Mouse (Mus musculus) embryonic facial prominence, embryonic 11.5 days (tissue): ENCODE measurements around the gene Acly. TPM values are rescaled to one million over a fixed set of nuclear protein-coding genes. Genes with fewer than 3 reads are reported as not detected.

ENCODE experiments used
- ATAC-seq: fragments of 200-750 bp; cut with Nextera tagmentation; replicated peaks from 2 replicates; pipeline ENCODE4 v1.8.0; 2017; ENCODE audit warnings: low read depth; ENCODE audit not compliant: insufficient number of reproducible peaks, low FRiP score, low TSS enrichment
- DNase-seq: peaks from one replicate; pipeline ENCODE4 v3.0.0-alpha.2; 2015; ENCODE audit warnings: low spot score
- H3K27ac ChIP-seq: fragments of 300-500 bp; sonication (generic); replicated peaks from 2 replicates; pipeline ENCODE4 v1.5.1; 2014; ENCODE audit warnings: mild to moderate bottlenecking, low read depth, low read length, control low read depth
- H3K27me3 ChIP-seq: fragments of 300-500 bp; sonication (generic); 2 replicates; pipeline ENCODE4 v1.6.1; 2014; ENCODE audit warnings: mild to moderate bottlenecking, low read length, moderate library complexity, mixed read lengths; ENCODE audit not compliant: control insufficient read depth, insufficient read depth
- H3K36me3 ChIP-seq: fragments of 300-500 bp; sonication (generic); replicated peaks from 2 replicates; pipeline ENCODE4 v1.6.1; 2014; ENCODE audit warnings: low read depth, mild to moderate bottlenecking, low read length, moderate library complexity, mixed read lengths; ENCODE audit not compliant: control insufficient read depth, insufficient read depth
- H3K4me1 ChIP-seq: fragments of 300-500 bp; sonication (generic); 2 replicates; pipeline ENCODE4 v1.6.1; 2014; ENCODE audit warnings: low read length, mixed read lengths; ENCODE audit not compliant: control insufficient read depth, insufficient read depth
- H3K4me2 ChIP-seq: fragments of 300-500 bp; sonication (generic); 2 replicates; pipeline ENCODE4 v1.6.1; 2014; ENCODE audit warnings: low read depth, mild to moderate bottlenecking, control low read depth, low read length, moderate library complexity
- H3K4me3 ChIP-seq: fragments of 300-500 bp; sonication (generic); 2 replicates; pipeline ENCODE4 v1.5.1; 2014; ENCODE audit warnings: low read depth, low read length, control low read depth
- H3K9ac ChIP-seq: fragments of 300-500 bp; sonication (generic); replicated peaks from 2 replicates; pipeline ENCODE4 v1.6.1; 2014; ENCODE audit warnings: mild to moderate bottlenecking, control low read depth, low read length
- H3K9me3 ChIP-seq: fragments of 300-500 bp; sonication (generic); replicated peaks from 2 replicates; pipeline ENCODE4 v1.6.1; 2016; ENCODE audit warnings: mild to moderate bottlenecking, low read length, inconsistent platforms, mixed read lengths; ENCODE audit not compliant: control insufficient read depth
- WGBS: fragments of 180-500 bp; shearing (Covaris S2); extraction: QIAGEN DNeasy Blood & Tissue Kit; methylation state at CpG from one replicate; pipeline ENCODE4 v1.1.7; 2014; 5-methylcytosine and 5-hydroxymethylcytosine counted together
- polyA plus RNA-seq: library from polyadenylated mRNA; unstranded; fragments of >200 nt; fragmentation: Nextera tagmentation; extraction: Ambion mirVana; gene quantifications from 2 replicates; pipeline ENCODE4 v1.2.1, GENCODE M21; 2014

Acly gene
- polyA plus RNA-seq, 1 experiment from 2014 or later, result 200 TPM

- Histone ChIP-seq H3K36me3 (peaks cover 5% of the 10 kb centered on the region; the same call in 1 of the 2 replicates), H3K4me2 (no peak overlapping the region), H3K9ac (no peak overlapping the region), H3K4me1 (no peaks in the 10 kb centered on the region), H3K9me3 (no peaks in the 10 kb centered on the region), H3K4me3 (no peak overlapping the region), H3K27me3 (no peaks in the 10 kb centered on the region), H3K27ac (no peak overlapping the region)
- DNase-seq (no peak), ATAC-seq (no peak)
- WGBS, result 96% methylated on average over 10 of the region's 10 CpGs
Measured at GRCm38 (mm10) chr11:100462699-100463098, 65.1 kb downstream of the Acly start.

GRCm38 (mm10) chr11:100457711-100458110 lies 70.1 kb downstream of the Acly start:
- Histone ChIP-seq H3K27me3 (no peaks in the 10 kb centered on the region), H3K9ac (no peak overlapping the region), H3K9me3 (no peaks in the 10 kb centered on the region), H3K27ac (no peak overlapping the region), H3K36me3 (peaks cover 3% of the 10 kb centered on the region), H3K4me3 (no peak overlapping the region), H3K4me1 (no peaks in the 10 kb centered on the region), H3K4me2 (no peak overlapping the region)
- 92% methylated on average over 5 of the region's 5 CpGs for WGBS
- no peak for ATAC-seq
- DNase-seq, result no peak

- Histone ChIP-seq H3K27me3 (no peaks in the 10 kb centered on the region), H3K9ac (no peak overlapping the region), H3K9me3 (no peaks in the 10 kb centered on the region), H3K4me2 (no peak overlapping the region), H3K4me1 (no peaks in the 10 kb centered on the region), H3K4me3 (no peak overlapping the region), H3K36me3 (peaks cover 3% of the 10 kb centered on the region), H3K27ac (no peak overlapping the region)
- ATAC-seq (no peak), DNase-seq (no peak)
- 79% methylated on average over 4 of the region's 4 CpGs for WGBS
Measured at GRCm38 (mm10) chr11:100457247-100457646, 70.6 kb downstream of the Acly start.

GRCm38 (mm10) chr11:100442625-100443024 lies 85.2 kb downstream of the Acly start:
- Histone ChIP-seq H3K27me3 (no peaks in the 10 kb centered on the region), H3K4me3 (no peak overlapping the region), H3K27ac (no peak overlapping the region), H3K9ac (no peak overlapping the region), H3K4me1 (no peaks in the 10 kb centered on the region), H3K4me2 (no peak overlapping the region), H3K36me3 (no peaks in the 10 kb centered on the region), H3K9me3 (no peaks in the 10 kb centered on the region)
- 89% methylated on average over 6 of the region's 6 CpGs for WGBS
- DNase-seq (no peak), ATAC-seq (no peak)

GRCm38 (mm10) chr11:100441797-100442196 lies 86.0 kb downstream of the Acly start, which contains the start of the genes Nt5c3b and Klhl10:
Gene Nt5c3b (minus strand): TSS chr11:100441808.
Gene Klhl10 (plus strand): TSS chr11:100441917.
- H3K4me2 ChIP-seq, result peak within 1 kb of the TSS; percentile 70
- 81% methylated on average over 8 of the region's 8 CpGs for WGBS
- H3K27ac ChIP-seq, result 0 out of 2 replicates have a peak within 1 kb of the TSS, but pooled peaks have one; percentile 24
- ATAC-seq (no peak), DNase-seq (no peak)
- H3K36me3 ChIP-seq, result no peaks in the 10 kb centered on the region; the same call in 1 of the 2 replicates
- H3K4me3 ChIP-seq, result peak within 1 kb of the TSS; percentile 81
- no peaks in the 10 kb centered on the region for H3K9me3 ChIP-seq
- H3K4me1 ChIP-seq, result no peaks in the 10 kb centered on the region
- H3K27me3 ChIP-seq, result no peaks in the 10 kb centered on the region
- peak within 1 kb of the TSS; percentile 94 for H3K9ac ChIP-seq

- ATAC-seq, result peak; percentile 97
- DNase-seq, result peak; percentile 90
- WGBS, result 1% methylated on average over 52 of the region's 52 CpGs
- Histone ChIP-seq H3K4me2 (peak overlapping the region; percentile 70), H3K9me3 (no peaks in the 10 kb centered on the region), H3K36me3 (no peaks in the 10 kb centered on the region; the same call in 1 of the 2 replicates), H3K4me3 (peak overlapping the region; percentile 81), H3K27me3 (no peaks in the 10 kb centered on the region), H3K4me1 (no peaks in the 10 kb centered on the region), H3K27ac (0 out of 2 replicates have a peak overlapping the region, but pooled peaks have one; percentile 24), H3K9ac (peak overlapping the region; percentile 94)
Measured at GRCm38 (mm10) chr11:100440691-100441522, 86.9 kb downstream of the Acly start.

GRCm38 (mm10) chr11:100437901-100438300 lies 89.9 kb downstream of the Acly start:
- WGBS, result 75% methylated on average over 1 of the region's 1 CpGs
- H3K36me3 ChIP-seq, result no peaks in the 10 kb centered on the region; the same call in 1 of the 2 replicates

GRCm38 (mm10) chr11:100435678-100436246 lies 92.0 kb downstream of the Acly start:
- Histone ChIP-seq H3K4me2 (no peak overlapping the region), H3K27ac (no peak overlapping the region), H3K9ac (no peak overlapping the region), H3K4me1 (no peaks in the 10 kb centered on the region), H3K36me3 (no peaks in the 10 kb centered on the region; the same call in 1 of the 2 replicates), H3K9me3 (no peaks in the 10 kb centered on the region), H3K27me3 (no peaks in the 10 kb centered on the region), H3K4me3 (no peak overlapping the region)
- no peak for ATAC-seq
- 76% methylated on average over 9 of the region's 9 CpGs for WGBS
- no peak for DNase-seq

More at GRCm38 (mm10) chr11:100437901-100438300, 89.9 kb downstream of the Acly start:
- H3K4me1 ChIP-seq, result no peaks in the 10 kb centered on the region
- no peak overlapping the region for H3K4me3 ChIP-seq
- H3K9ac ChIP-seq, result no peak overlapping the region
- H3K27ac ChIP-seq, result no peak overlapping the region
- no peaks in the 10 kb centered on the region for H3K27me3 ChIP-seq
- no peak for ATAC-seq
- DNase-seq, result no peak
- H3K9me3 ChIP-seq, result no peaks in the 10 kb centered on the region
- H3K4me2 ChIP-seq, result no peak overlapping the region
